Mouse (Mus musculus) myocyte (in vitro differentiated cells): ENCODE results near the gene Gm9837. TPM values are rescaled to one million over a fixed set of nuclear protein-coding genes. Genes with fewer than 3 reads are reported as not detected.

Source experiments
- H3K27me3 ChIP-seq: one replicate; pipeline ENCODE4 v1.6.1; 2011; ENCODE audit not compliant: control insufficient read depth, insufficient read depth, insufficient read length
- H3K36me3 ChIP-seq: one replicate; pipeline ENCODE4 v1.6.1; 2011; ENCODE audit not compliant: control insufficient read depth, insufficient read depth
- H3K4me2 ChIP-seq: one replicate; pipeline ENCODE4 v1.6.1; 2011; ENCODE audit warnings: low read depth, control low read depth
- H3K4me3 ChIP-seq: one replicate; pipeline ENCODE4 v1.5.1; 2011; ENCODE audit warnings: mild to moderate bottlenecking, control low read depth, moderate library complexity
- H3K79me2 ChIP-seq: one replicate; pipeline ENCODE4 v1.6.1; 2011; ENCODE audit not compliant: control insufficient read depth, insufficient read depth
- H3ac ChIP-seq: one replicate; pipeline ENCODE4 v1.6.1; 2011; ENCODE audit not compliant: control insufficient read depth, insufficient read length
- CEBPB ChIP-seq: IDR thresholded peaks from 2 replicates; pipeline ENCODE4 v1.6.1; 2011; ENCODE audit warnings: mild to moderate bottlenecking, moderate library complexity; ENCODE audit not compliant: poor library complexity, insufficient read depth, severe bottlenecking
- E2F4 ChIP-seq: IDR thresholded peaks from one replicate; pipeline ENCODE4 v1.6.1; 2011; ENCODE audit warnings: mild to moderate bottlenecking, control low read depth, moderate library complexity; ENCODE audit not compliant: insufficient read depth
- MAX ChIP-seq: IDR thresholded peaks from one replicate; pipeline ENCODE4 v1.6.1; 2011; ENCODE audit warnings: low read depth, mild to moderate bottlenecking, control low read depth
- MYOD1 ChIP-seq, 3 experiments: IDR thresholded peaks; one replicate each; pipeline ENCODE4 v1.6.1; 2011; ENCODE audit warnings: control low read depth in 2 of 3, low read depth in 2 of 3, mild to moderate bottlenecking in 2 of 3, moderate library complexity in 1 of 3; ENCODE audit not compliant: insufficient read length in 2 of 3, control insufficient read depth in 1 of 3
- MYOG ChIP-seq, 3 experiments: IDR thresholded peaks; one replicate each; pipeline ENCODE4 v1.6.1; 2011; ENCODE audit warnings: control low read depth in 2 of 3, low read depth in 2 of 3, mild to moderate bottlenecking in 2 of 3; ENCODE audit not compliant: insufficient read length in 2 of 3, control insufficient read depth in 1 of 3, insufficient read depth in 1 of 3
- POLR2A ChIP-seq: IDR thresholded peaks from one replicate; pipeline ENCODE4 v1.6.1; 2011; ENCODE audit warnings: low read depth, mild to moderate bottlenecking, control low read depth, moderate library complexity; ENCODE audit not compliant: insufficient read length
- POLR2AphosphoS2 ChIP-seq: IDR thresholded peaks from one replicate; pipeline ENCODE4 v1.6.1; 2011; ENCODE audit warnings: low read depth, control low read depth; ENCODE audit not compliant: insufficient read length
- REST ChIP-seq: IDR thresholded peaks from one replicate; pipeline ENCODE4 v1.6.1; 2011; ENCODE audit warnings: mild to moderate bottlenecking, control low read depth, moderate library complexity; ENCODE audit not compliant: insufficient read depth, insufficient read length
- SRF ChIP-seq: IDR thresholded peaks from one replicate; pipeline ENCODE4 v1.6.1; 2011; ENCODE audit warnings: low read depth; ENCODE audit not compliant: control insufficient read depth, insufficient read length
- TCF12 ChIP-seq: IDR thresholded peaks from one replicate; pipeline ENCODE4 v1.6.1; 2011; ENCODE audit warnings: mild to moderate bottlenecking, control low read depth; ENCODE audit not compliant: poor library complexity, insufficient read depth, severe bottlenecking
- TCF3 ChIP-seq: IDR thresholded peaks from one replicate; pipeline ENCODE4 v1.6.1; 2011; ENCODE audit warnings: low read depth, control low read depth; ENCODE audit not compliant: insufficient read length
- USF1 ChIP-seq: IDR thresholded peaks from one replicate; pipeline ENCODE4 v1.6.1; 2011; ENCODE audit warnings: low read depth, mild to moderate bottlenecking, control low read depth, moderate library complexity
- polyA plus RNA-seq: library from polyadenylated mRNA; unstranded; fragments of >200 nt; fragmentation: generic; extraction: Trizol; gene quantifications from one replicate; pipeline ENCODE4 v1.2.1, GENCODE M21; 2012; ENCODE audit warnings: missing spikeins

The Gm9837 gene
- polyA plus RNA-seq, 1 experiment = not detected

- no peak for TF ChIP-seq SRF
- no peak for TF ChIP-seq REST
- TF ChIP-seq MYOG (IDR thresholded peaks at IDR 0.05; ENCODE audit: control insufficient read depth in 1 of 3, insufficient read depth in 1 of 3, insufficient read length in 2 of 3, low read depth in 2 of 3) = no peak
- no peak for TF ChIP-seq MYOD1 (IDR thresholded peaks at IDR 0.05; ENCODE audit: control insufficient read depth in 1 of 3, insufficient read length in 2 of 3, low read depth in 2 of 3)
- no peak for TF ChIP-seq POLR2A
- TF ChIP-seq POLR2AphosphoS2 = no peak
- no peak for TF ChIP-seq TCF12
- TF ChIP-seq CEBPB = no peak
- TF ChIP-seq E2F4 = no peak
Observed at GRCm38 (mm10) chr11:53496946-53497345, 26.7 kb upstream of the Gm9837 start.

GRCm38 (mm10) chr11:53495417-53495816, 25.1 kb upstream of the Gm9837 start:
- Histone ChIP-seq H3K4me2 (no peak overlapping the region), H3K4me3 (no peak overlapping the region), H3K27me3 (no peaks in the 10 kb centered on the region), H3K36me3 (no peaks in the 10 kb centered on the region), H3ac (no peak overlapping the region), H3K79me2 (no peaks in the 10 kb centered on the region)
- no peak for TF ChIP-seq MAX
- TF ChIP-seq MYOG (IDR thresholded peaks at IDR 0.05; ENCODE audit: control insufficient read depth in 1 of 3, insufficient read depth in 1 of 3, insufficient read length in 2 of 3, low read depth in 2 of 3) = no peak
- TF ChIP-seq MYOD1 (IDR thresholded peaks at IDR 0.05; ENCODE audit: control insufficient read depth in 1 of 3, insufficient read length in 2 of 3, low read depth in 2 of 3) = no peak
- TF ChIP-seq USF1 = no peak
- TF ChIP-seq POLR2A = no peak
- no peak for TF ChIP-seq CEBPB
- no peak for TF ChIP-seq E2F4
- TF ChIP-seq TCF3 = no peak
- TF ChIP-seq SRF = no peak
- no peak for TF ChIP-seq POLR2AphosphoS2
- TF ChIP-seq REST = no peak
- TF ChIP-seq TCF12 = no peak

More at GRCm38 (mm10) chr11:53496946-53497345, 26.7 kb upstream of the Gm9837 start:
- Histone ChIP-seq H3ac (no peak overlapping the region), H3K79me2 (no peaks in the 10 kb centered on the region), H3K36me3 (no peaks in the 10 kb centered on the region), H3K27me3 (no peaks in the 10 kb centered on the region), H3K4me2 (no peak overlapping the region), H3K4me3 (no peak overlapping the region)

- Histone ChIP-seq H3K4me3 (no peak overlapping the region), H3K79me2 (no peaks in the 10 kb centered on the region), H3K36me3 (no peaks in the 10 kb centered on the region), H3K4me2 (no peak overlapping the region), H3K27me3 (no peaks in the 10 kb centered on the region), H3ac (no peak overlapping the region)
- TF ChIP-seq TCF12 (no peak), MAX (no peak)
Observed at GRCm38 (mm10) chr11:53493243-53493955, 23.1 kb upstream of the Gm9837 start.

DNA sequence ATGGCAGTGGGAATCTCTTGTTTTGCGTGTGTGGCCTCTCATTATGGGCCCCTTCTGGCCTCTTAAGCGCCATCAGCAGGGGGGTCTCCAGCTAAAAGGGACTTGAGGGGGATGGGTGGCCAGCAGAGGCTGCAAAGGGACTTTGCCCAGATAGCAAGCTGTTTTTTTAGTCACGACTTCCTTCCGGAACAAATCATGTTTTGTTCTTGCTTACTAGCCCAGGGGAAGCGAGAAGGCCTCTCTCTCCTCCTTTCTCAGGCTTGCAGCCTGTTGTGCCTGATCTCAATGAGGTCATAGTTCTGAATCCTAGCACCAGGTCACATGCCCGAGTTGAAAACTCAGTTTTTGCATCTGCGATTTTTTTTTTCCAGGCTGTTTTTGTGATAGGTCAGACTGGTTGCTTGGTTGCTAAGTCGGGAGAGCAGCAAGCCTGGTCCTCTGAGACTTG, 21.7 kb upstream of the Gm9837 start:
- no peaks in the 10 kb centered on the region for H3K27me3 ChIP-seq
- H3ac ChIP-seq = no peak overlapping the region
- no peaks in the 10 kb centered on the region for H3K36me3 ChIP-seq
- no peak overlapping the region for H3K4me3 ChIP-seq
- H3K79me2 ChIP-seq = no peaks in the 10 kb centered on the region
- no peak for TF ChIP-seq CEBPB
- TF ChIP-seq MYOG (IDR thresholded peaks at IDR 0.05; ENCODE audit: control insufficient read depth in 1 of 3, insufficient read depth in 1 of 3, insufficient read length in 2 of 3, low read depth in 2 of 3) = no peak
- no peak for TF ChIP-seq MAX
- TF ChIP-seq TCF12 = no peak
- TF ChIP-seq TCF3 = no peak
- no peak for TF ChIP-seq POLR2A
- no peak for TF ChIP-seq REST
- TF ChIP-seq POLR2AphosphoS2 = no peak
- no peak for TF ChIP-seq E2F4
- TF ChIP-seq MYOD1 (IDR thresholded peaks at IDR 0.05; ENCODE audit: control insufficient read depth in 1 of 3, insufficient read length in 2 of 3, low read depth in 2 of 3) = no peak
- no peak for TF ChIP-seq USF1
- no peak for TF ChIP-seq SRF
- no peak overlapping the region for H3K4me2 ChIP-seq

GRCm38 (mm10) chr11:53489421-53489820, 19.1 kb upstream of the Gm9837 start:
- H3ac ChIP-seq = no peak overlapping the region
- no peak for TF ChIP-seq E2F4
- TF ChIP-seq USF1 = no peak
- TF ChIP-seq TCF3 = no peak
- no peaks in the 10 kb centered on the region for H3K36me3 ChIP-seq
- H3K79me2 ChIP-seq = no peaks in the 10 kb centered on the region
- no peaks in the 10 kb centered on the region for H3K27me3 ChIP-seq
- no peak overlapping the region for H3K4me3 ChIP-seq
- no peak overlapping the region for H3K4me2 ChIP-seq
